Comparison of ENCODE assay signal across 23 mouse cellular contexts in the genomic region with DNA sequence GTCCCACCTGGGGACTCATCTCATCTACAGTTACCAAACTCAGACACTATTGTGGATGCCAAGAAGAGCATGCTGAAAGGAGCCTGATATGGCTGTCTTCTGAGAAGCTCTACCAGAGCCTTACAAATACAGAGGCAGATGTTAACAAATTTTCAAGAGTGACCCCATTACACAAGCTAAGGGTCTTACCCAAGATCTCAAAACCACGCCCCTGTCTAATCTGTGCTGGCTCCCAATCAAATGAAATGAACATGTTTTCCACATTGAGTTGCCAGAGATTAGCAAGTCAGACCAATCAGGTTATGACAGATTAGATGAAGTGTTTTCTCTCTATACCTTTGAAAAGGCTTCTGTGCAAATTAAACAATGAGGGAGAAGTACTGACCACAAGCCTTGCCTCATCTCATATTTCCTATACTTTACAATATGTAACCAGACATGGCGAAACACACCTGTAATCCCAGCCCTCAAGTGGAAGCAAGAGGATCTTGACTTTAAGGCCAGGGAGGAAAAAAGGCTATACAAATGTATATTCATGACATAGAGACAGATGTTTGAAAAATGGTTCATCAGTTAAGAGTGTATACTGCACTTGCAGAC. TPM values are rescaled to one million over a fixed set of nuclear protein-coding genes. Genes with fewer than 3 reads are reported as not detected.
DNase-seq lines count a peak whose midpoint lies in the region; ATAC-seq and TF ChIP-seq lines count a peak whose summit lies in the region.
"Had no signal": no experiment of that assay in that cellular context is flagged by ENCODE, and none has a peak within 500 bp of the region (broad histone marks: within the 10 kb centered on the region; RNA-seq: fewer than 3 reads in every experiment).

No protein-coding gene starts in this region.

- no peaks in the 10 kb centered on the region for H3K9me3 ChIP-seq in kidney, embryonic 16.5 days (ENCODE audit: low read length)
- H3K9me3 ChIP-seq in hindbrain, embryonic 10.5 days: no peaks in the 10 kb centered on the region
- H3K9me3 ChIP-seq: G1E had no signal

- peak; percentile 53 for DNase-seq in 416B (ENCODE audit: low read depth)
- no peak for DNase-seq in hindbrain, embryonic 10.5 days (ENCODE audit: low spot score)
- DNase-seq in left cerebral cortex, adult 2 months (ENCODE audit: extremely low spot score in 1 of 2, low spot score in 2 of 2): no peak
- DNase-seq in thymus, adult 18-20 months: no peak
- DNase-seq: adrenal gland, adult 2 months; adrenal gland, adult 8-10 months; adrenal gland, postnatal 10 days; adrenal gland, postnatal 14 days; adrenal gland, postnatal 25 days; adrenal gland, postnatal 36 days; B cell, adult 2 months; cerebellum, adult 11 months; cerebellum, adult 11-12 months; cerebellum, adult 18-20 months had no signal

- no peak overlapping the region for H3K9ac ChIP-seq in kidney, embryonic 16.5 days (replicated peaks; ENCODE audit: low read length)

- no peak overlapping the region for H3K27ac ChIP-seq in kidney, embryonic 16.5 days (ENCODE audit: low read length)
- no peak overlapping the region for H3K27ac ChIP-seq in hindbrain, embryonic 10.5 days
- H3K27ac ChIP-seq in left cerebral cortex, adult 2 months: no peak overlapping the region

- H3K27me3 ChIP-seq in kidney, embryonic 16.5 days (ENCODE audit: insufficient read depth, low read length): no peaks in the 10 kb centered on the region
- no peaks in the 10 kb centered on the region for H3K27me3 ChIP-seq in hindbrain, embryonic 10.5 days (ENCODE audit: insufficient read depth, poor library complexity, severe bottlenecking)
- H3K27me3 ChIP-seq: CH12.LX, Patski had no signal

- 90% methylated on average over 2 of the region's 2 CpGs for WGBS in kidney, embryonic 16.5 days
- 93% methylated on average over 2 of the region's 2 CpGs for WGBS in hindbrain, embryonic 10.5 days

- no peaks in the 10 kb centered on the region for H3K36me3 ChIP-seq in kidney, embryonic 16.5 days (ENCODE audit: insufficient read depth, low read length)
- H3K36me3 ChIP-seq in hindbrain, embryonic 10.5 days: no peaks in the 10 kb centered on the region
- H3K36me3 ChIP-seq: G1E had no signal

- no peak for TF ChIP-seq CTCF in left cerebral cortex, adult 2 months (IDR thresholded peaks at IDR 0.05)

- no peak overlapping the region for H3K4me3 ChIP-seq in kidney, embryonic 16.5 days (ENCODE audit: low read length)
- H3K4me3 ChIP-seq in hindbrain, embryonic 10.5 days: no peak overlapping the region
- no peak overlapping the region for H3K4me3 ChIP-seq in left cerebral cortex, adult 2 months

- no peaks in the 10 kb centered on the region for H3K4me1 ChIP-seq in kidney, embryonic 16.5 days (ENCODE audit: insufficient read depth, low read length)
- no peaks in the 10 kb centered on the region for H3K4me1 ChIP-seq in hindbrain, embryonic 10.5 days (replicated peaks)

- ATAC-seq in granulocyte monocyte progenitor cell, adult 5-6 weeks (replicated peaks; ENCODE audit: poor library complexity, severe bottlenecking): peak; percentile 79
- peak; percentile 97 for ATAC-seq in megakaryocyte, adult 5-6 weeks (ENCODE audit: poor library complexity, severe bottlenecking)
- peak; percentile 79 for ATAC-seq in megakaryocyte progenitor cell, adult 5-6 weeks (replicated peaks; ENCODE audit: poor library complexity)
- no peak for ATAC-seq in kidney, embryonic 16.5 days (ENCODE audit: low FRiP score, low TSS enrichment)
- ATAC-seq: activated CD4-positive, CD25-positive, alpha-beta regulatory T cell, adult 4 months; CD4-positive, CD25-positive, alpha-beta regulatory T cell, adult 4 months; Patski had no signal

- H3K4me2 ChIP-seq in kidney, embryonic 16.5 days (replicated peaks; ENCODE audit: low read depth, low read length): no peak overlapping the region

- intact Hi-C loops in left cerebral cortex, adult 2 months (cut with DNase I): no loop called here

RNA-seq across cellular contexts. Expression of gene Nt5e, which starts 19.9 kb away (rescaled TPM):
- 0.21 TPM in 1 of 2 replicates, not detected in the other for total RNA-seq in granulocyte monocyte progenitor cell, adult 5-6 weeks (2014; fragmentation: Nextera tagmentation)
- 1.6 and 1.9 TPM in 2 replicates for total RNA-seq in granulocyte monocyte progenitor cell, adult 5-6 weeks (2017)
- total RNA-seq in megakaryocyte, adult 5-6 weeks (2015): 3.8 and 7.4 TPM in 2 replicates
- 6.2 and 9.0 TPM in 2 replicates for total RNA-seq in megakaryocyte, adult 5-6 weeks (2017)
- 0.22 and 0.64 TPM in 2 replicates for total RNA-seq in megakaryocyte progenitor cell, adult 5-6 weeks (2015)
- 0.84 and 1.1 TPM in 2 replicates for total RNA-seq in megakaryocyte progenitor cell, adult 5-6 weeks (2017)
- polyA plus RNA-seq in kidney, embryonic 16.5 days (2015; fragmentation: Nextera tagmentation; extraction: Ambion mirVana): 2.5 and 3.9 TPM in 2 replicates
- 0.95 and 1.3 TPM in 2 replicates for polyA plus RNA-seq in hindbrain, embryonic 10.5 days (2016; fragmentation: Nextera tagmentation; extraction: Ambion mirVana)
- total RNA-seq in left cerebral cortex, adult 2 months (2021): 1 to 10 TPM; 2.9 TPM
- polyA plus RNA-seq: G1E had no signal
